Mouse (Mus musculus) thymus, adult 2 months (tissue): Measurements from ENCODE around the gene Slc41a2. TPM values are rescaled to one million over a fixed set of nuclear protein-coding genes. Genes with fewer than 3 reads are reported as not detected.

Experiments
- DNase-seq: peaks from one replicate; pipeline ENCODE4 v3.0.0; 2021
- H3K27ac ChIP-seq: fragments of 200-500 bp; 2 replicates; pipeline ENCODE4 v1.5.1; 2012; ENCODE audit warnings: low read length, control low read depth; ENCODE audit not compliant: control insufficient read depth, insufficient read depth
- H3K27me3 ChIP-seq: fragments of 200-500 bp; 2 replicates; pipeline ENCODE4 v1.6.1; 2012; ENCODE audit warnings: mild to moderate bottlenecking, low read length, moderate library complexity, mixed read lengths; ENCODE audit not compliant: control insufficient read depth, insufficient read depth
- H3K36me3 ChIP-seq: fragments of 200-500 bp; 2 replicates; pipeline ENCODE4 v1.6.1; 2012; ENCODE audit warnings: mild to moderate bottlenecking, low read length, moderate library complexity; ENCODE audit not compliant: control insufficient read depth, insufficient read depth
- H3K4me1 ChIP-seq: fragments of 200-500 bp; replicated peaks from 2 replicates; pipeline ENCODE4 v1.6.1; 2012; ENCODE audit warnings: low read length; ENCODE audit not compliant: control insufficient read depth, insufficient read depth
- H3K4me3 ChIP-seq: fragments of 200-500 bp; 2 replicates; pipeline ENCODE4 v1.5.1; 2012; ENCODE audit warnings: mild to moderate bottlenecking, low read length, control low read depth, moderate library complexity; ENCODE audit not compliant: control insufficient read depth, insufficient read depth
- CTCF ChIP-seq: fragments of 200-500 bp; IDR thresholded peaks from 2 replicates; pipeline ENCODE4 v1.5.1; 2012; ENCODE audit warnings: mild to moderate bottlenecking, control low read depth, low read length, moderate library complexity, borderline replicate concordance; ENCODE audit not compliant: control insufficient read depth, poor library complexity, insufficient read depth; ENCODE audit errors: extremely low read depth
- POLR2A ChIP-seq: fragments of 200-500 bp; IDR thresholded peaks from 2 replicates; pipeline ENCODE4 v1.6.1; 2012; ENCODE audit warnings: mild to moderate bottlenecking, low read length, control low read depth, moderate library complexity; ENCODE audit not compliant: control insufficient read depth, poor library complexity, insufficient read depth; ENCODE audit errors: extremely low read depth
- WGBS: fragments of 180-500 bp; shearing (Covaris S2); methylation state at CpG from one replicate; pipeline ENCODE4 v1.1.7; 2018; 5-methylcytosine and 5-hydroxymethylcytosine counted together
- polyA plus RNA-seq: library from polyadenylated mRNA; depleted of rRNA; stranded (reverse); fragments of >200 nt; gene quantifications from 2 replicates; pipeline ENCODE4 v1.2.3, GENCODE M21; 2012

The Slc41a2 gene
- polyA plus RNA-seq, 1 experiment = 0.97 TPM

GRCm38 (mm10) chr10:83331811-83332210, 5.9 kb downstream of the Slc41a2 start:
- DNase-seq = no peak
- Histone ChIP-seq H3K4me1 (peaks cover 17% of the 10 kb centered on the region), H3K4me3 (no peak overlapping the region), H3K27me3 (no peaks in the 10 kb centered on the region; the same call in 1 of the 2 replicates), H3K27ac (no peak overlapping the region), H3K36me3 (no peaks in the 10 kb centered on the region)
- 89% methylated on average over 5 of the region's 5 CpGs for WGBS
- no peak for TF ChIP-seq POLR2A
- no peak for TF ChIP-seq CTCF

- Histone ChIP-seq H3K4me1 (peaks cover 17% of the 10 kb centered on the region), H3K4me3 (no peak overlapping the region), H3K27me3 (no peaks in the 10 kb centered on the region), H3K36me3 (no peaks in the 10 kb centered on the region), H3K27ac (peak overlapping the region; percentile 51)
- no peak for TF ChIP-seq CTCF
- no peak for TF ChIP-seq POLR2A
- DNase-seq = peak; percentile 58
- 6% methylated on average over 6 of the region's 6 CpGs for WGBS
Measured at GRCm38 (mm10) chr10:83330336-83330735, 7.3 kb downstream of the Slc41a2 start.

GRCm38 (mm10) chr10:83328791-83329190, 8.9 kb downstream of the Slc41a2 start:
- WGBS = 97% methylated on average over 5 of the region's 5 CpGs
- Histone ChIP-seq H3K27me3 (no peaks in the 10 kb centered on the region), H3K36me3 (no peaks in the 10 kb centered on the region), H3K4me1 (peaks cover 17% of the 10 kb centered on the region), H3K27ac (no peak overlapping the region), H3K4me3 (no peak overlapping the region)
- no peak for TF ChIP-seq CTCF
- no peak for TF ChIP-seq POLR2A
- no peak for DNase-seq

GRCm38 (mm10) chr10:83326648-83327285, 10.9 kb downstream of the Slc41a2 start:
- H3K27ac ChIP-seq = no peak overlapping the region

GRCm38 (mm10) chr10:83325903-83326302, 11.8 kb downstream of the Slc41a2 start:
- Histone ChIP-seq H3K4me3 (no peak overlapping the region), H3K4me1 (peaks cover 11% of the 10 kb centered on the region), H3K36me3 (no peaks in the 10 kb centered on the region), H3K27ac (no peak overlapping the region), H3K27me3 (no peaks in the 10 kb centered on the region)
- WGBS = 98% methylated on average over 1 of the region's 1 CpGs
- TF ChIP-seq POLR2A (no peak), CTCF (no peak)
- DNase-seq = no peak

More at GRCm38 (mm10) chr10:83326648-83327285, 10.9 kb downstream of the Slc41a2 start:
- Histone ChIP-seq H3K4me3 (no peak overlapping the region), H3K36me3 (no peaks in the 10 kb centered on the region), H3K4me1 (peaks cover 11% of the 10 kb centered on the region), H3K27me3 (no peaks in the 10 kb centered on the region)
- TF ChIP-seq CTCF (no peak), POLR2A (no peak)
- DNase-seq = no peak
- 95% methylated on average over 14 of the region's 14 CpGs for WGBS

- Histone ChIP-seq H3K27ac (no peak overlapping the region), H3K27me3 (no peaks in the 10 kb centered on the region), H3K36me3 (no peaks in the 10 kb centered on the region), H3K4me3 (no peak overlapping the region), H3K4me1 (peaks cover 5% of the 10 kb centered on the region)
- no peak for DNase-seq
- TF ChIP-seq CTCF = no peak
- no peak for TF ChIP-seq POLR2A
- 89% methylated on average over 3 of the region's 3 CpGs for WGBS
Measured at GRCm38 (mm10) chr10:83324871-83325270, 12.8 kb downstream of the Slc41a2 start.
